Mouse (Mus musculus) thymus, postnatal 36 days (tissue): ENCODE measurements around the gene Olfr1222.
"Not testable (repeated sequence)": the region's sequence is repeated elsewhere in the genome, so short reads cannot be mapped to it uniquely, and the experiment has no call there.

Source experiments
- DNase-seq, 2 experiments: peaks; one replicate each; pipeline ENCODE4 v3.0.0; 2022; ENCODE audit warnings: mixed read lengths in 2 of 2

Olfr1222 gene

DNA sequence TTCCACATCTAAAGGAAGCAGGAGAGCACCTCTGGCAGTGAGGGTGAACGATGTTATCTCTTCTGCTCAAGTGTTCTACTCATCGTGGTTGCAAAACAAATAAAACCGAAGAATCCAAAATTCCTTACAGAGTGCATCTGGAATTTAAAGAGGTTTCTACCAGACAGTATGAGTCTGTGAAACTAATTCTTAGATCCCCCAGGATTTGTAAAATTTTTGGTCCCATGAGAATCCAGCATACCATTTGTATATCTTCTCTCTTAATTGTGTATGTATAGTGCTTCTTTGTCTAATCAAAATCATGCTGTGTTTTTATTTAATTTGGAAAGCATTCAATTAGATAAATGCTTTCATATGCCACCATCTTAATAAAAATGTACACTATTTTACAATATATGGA is at the start of gene Olfr1222:
Gene Olfr1222, minus strand, starts transcription at position 101 of the 400 bp plus-strand sequence.
- DNase-seq, result no peak

DNA sequence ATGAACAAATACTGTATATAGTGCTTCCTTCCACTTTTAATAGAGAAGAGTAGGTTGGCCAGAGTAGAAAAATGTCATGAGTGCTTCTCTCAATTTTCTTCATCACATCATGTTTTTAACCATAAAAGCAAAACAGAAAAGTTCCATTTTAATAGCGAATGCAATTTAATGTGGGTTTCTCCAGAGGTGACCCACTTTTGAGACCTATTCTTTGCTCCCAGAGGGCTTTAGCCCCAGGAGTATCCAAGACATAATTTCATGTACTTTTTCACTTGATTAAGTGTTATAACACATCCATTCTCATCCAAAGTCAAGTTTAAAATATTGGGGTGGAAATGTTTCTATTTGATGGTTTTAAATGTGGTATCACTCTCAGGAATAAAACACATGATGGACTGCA is 41.7 kb upstream of the Olfr1222 start, which contains the start of gene Olfr1225:
Gene Olfr1225, minus strand, starts transcription at position 101 of the 400 bp plus-strand sequence.
- no peak for DNase-seq

DNA sequence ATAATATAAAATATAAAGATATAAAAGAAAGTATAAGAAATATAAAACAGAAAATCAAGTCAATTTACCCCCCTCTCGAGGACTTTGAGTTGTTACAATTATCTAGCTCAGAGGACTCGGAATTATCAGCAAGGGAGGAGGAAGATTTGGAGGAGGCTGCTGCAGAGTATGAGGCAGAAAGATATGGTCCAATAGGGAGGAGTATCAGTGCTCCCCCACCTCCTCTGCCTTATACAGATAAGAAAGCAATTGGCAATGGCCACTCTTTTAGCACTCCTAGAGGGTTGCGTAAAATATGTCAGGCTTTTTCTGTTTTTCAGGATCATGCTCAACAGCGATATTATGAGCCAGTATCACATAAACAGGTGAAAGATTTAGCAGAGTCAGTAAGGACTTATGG is 31.9 kb upstream of the Olfr1222 start:
- DNase-seq, result not testable (repeated sequence)

- DNase-seq, result not testable (repeated sequence)
Measured at GRCm38 (mm10) chr2:89163991-89164390, 31.1 kb upstream of the Olfr1222 start, which contains the start of gene Olfr1224-ps1. Gene Olfr1224-ps1 (minus strand): TSS chr2:89164091.

DNA sequence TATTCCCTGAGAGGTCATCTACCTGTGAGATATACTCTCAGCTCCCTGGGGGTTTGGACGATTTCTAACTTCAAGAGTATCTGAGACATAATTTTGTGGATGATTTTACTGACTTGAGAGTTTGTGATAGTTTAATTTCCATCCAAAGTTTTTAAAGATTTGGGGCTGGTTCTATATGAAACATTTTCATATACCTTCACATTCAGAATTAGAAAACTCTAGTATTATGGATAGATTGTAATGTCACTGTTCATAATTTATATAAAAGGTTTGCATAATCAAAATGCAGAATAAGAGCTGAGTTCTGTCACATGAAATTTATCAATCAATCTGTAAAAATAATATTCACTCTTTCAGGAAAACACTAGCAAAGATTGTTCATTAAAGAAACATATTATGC is 18.6 kb upstream of the Olfr1222 start, which contains the start of gene Olfr1223:
Gene Olfr1223, minus strand, starts transcription at position 101 of the 400 bp plus-strand sequence.
- DNase-seq, result no peak

GRCm38 (mm10) chr2:89117183-89117582 is 15.7 kb downstream of the Olfr1222 start, which contains the start of gene Olfr1221:
Gene Olfr1221 (minus strand): TSS chr2:89117283.
- no peak for DNase-seq

DNA sequence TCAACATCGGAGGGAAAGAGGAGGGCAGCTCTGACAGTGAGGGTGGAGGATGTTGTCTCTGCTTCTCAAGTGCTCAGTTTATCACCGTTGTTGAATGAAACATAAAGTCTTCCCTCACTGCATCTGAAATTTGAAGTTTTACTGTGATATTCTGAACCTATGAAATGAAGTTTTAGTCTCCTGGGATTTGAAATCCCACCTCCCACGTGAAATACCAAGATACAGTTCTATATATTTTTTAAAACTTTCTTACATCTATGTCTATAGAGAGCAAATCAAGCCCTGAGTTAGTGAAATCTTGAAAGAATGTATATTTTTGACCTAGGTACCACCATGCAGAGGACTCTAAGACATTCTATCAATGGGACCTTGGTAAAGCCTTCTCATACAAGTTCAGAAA is 26.1 kb downstream of the Olfr1222 start, which contains the start of gene Olfr1220:
Gene Olfr1220, minus strand, starts transcription at position 101 of the 400 bp plus-strand sequence.
- DNase-seq, result no peak

DNA sequence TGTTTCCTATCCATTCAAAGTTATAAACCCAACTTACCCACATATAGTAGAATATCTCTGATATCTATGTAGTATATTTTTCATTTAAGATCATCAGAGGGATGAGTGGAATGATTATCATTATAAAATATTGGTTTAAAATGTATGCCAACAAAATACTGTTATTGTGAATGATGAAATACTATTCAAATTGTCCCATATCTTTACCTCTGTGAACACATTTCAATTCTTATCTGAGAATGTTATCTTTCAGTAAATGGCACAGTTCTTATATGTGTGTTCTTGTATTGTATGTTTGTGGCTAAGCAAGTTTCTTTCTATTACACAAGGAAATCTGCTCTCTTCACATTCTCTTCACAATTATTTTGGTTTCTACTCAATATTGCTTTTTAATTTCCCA is 27.2 kb downstream of the Olfr1222 start:
- no peak for DNase-seq

DNA sequence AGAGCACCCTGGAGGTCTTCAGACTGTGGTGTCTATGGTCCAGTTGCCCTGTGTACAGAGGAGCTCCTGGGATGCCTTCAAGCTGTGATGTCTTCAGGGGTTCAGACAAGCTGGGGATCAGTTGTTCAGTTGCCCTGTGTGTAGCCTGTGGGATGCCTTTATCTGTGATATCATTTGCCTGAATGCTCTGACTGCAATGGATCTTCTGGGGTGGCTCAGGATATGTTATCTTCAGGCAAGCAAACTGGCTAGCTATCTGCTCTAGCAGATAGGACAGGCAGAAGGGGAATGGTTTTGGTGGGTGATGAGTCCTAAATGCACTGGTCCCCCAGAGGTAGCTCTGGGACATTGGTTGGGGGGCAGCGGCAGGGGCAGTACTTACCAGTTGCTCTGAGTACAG is 39.0 kb downstream of the Olfr1222 start:
- no peak for DNase-seq

DNA sequence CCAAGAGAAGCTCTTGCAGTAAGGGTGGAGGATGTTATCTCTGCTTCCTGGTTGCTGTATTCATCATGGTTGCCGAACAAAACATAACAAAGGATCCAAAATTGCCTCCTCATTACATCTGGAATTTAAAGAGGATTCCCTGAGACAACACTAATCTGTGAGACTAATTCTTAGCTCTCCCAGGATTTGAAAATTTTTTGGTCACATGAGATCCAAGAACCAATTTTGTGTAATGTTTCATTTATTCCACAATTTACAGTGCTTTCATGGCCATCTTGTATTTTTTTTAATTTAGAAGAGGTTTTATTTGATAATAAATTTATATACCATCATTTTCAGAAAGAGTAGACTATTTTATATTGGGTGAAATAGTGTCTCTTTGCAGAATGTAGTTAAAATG is 49.4 kb downstream of the Olfr1222 start, which contains the start of gene Olfr1219:
Gene Olfr1219, minus strand, starts transcription at position 101 of the 400 bp plus-strand sequence.
- no peak for DNase-seq

- no peak for DNase-seq
Measured at GRCm38 (mm10) chr2:89081487-89081886, 51.4 kb downstream of the Olfr1222 start.
